Mouse (Mus musculus): ENCODE results near the gene Smox. TPM values are rescaled to one million over a fixed set of nuclear protein-coding genes. Genes with fewer than 3 reads are reported as not detected.

Smox gene
- total RNA-seq, 2 experiments from 2014 or later, result 28.2 to 30.5 TPM

- peak; percentile 62 for DNase-seq
These were observed 61.6 kb downstream of the Smox start for GRCm38 (mm10) chr2:131552736-131553400.

- no peak for DNase-seq
These were observed 66.6 kb downstream of the Smox start for GRCm38 (mm10) chr2:131557896-131558295.

GRCm38 (mm10) chr2:131560205-131560919, 69.1 kb downstream of the Smox start:
- peak in 1 of 2 experiments; percentile 59 for DNase-seq

- peak in 1 of 2 experiments; percentile 46 for DNase-seq
These were observed 70.1 kb downstream of the Smox start for GRCm38 (mm10) chr2:131561344-131561870.

GRCm38 (mm10) chr2:131561891-131562585, 70.7 kb downstream of the Smox start, which contains the start of gene Adra1d:
Adra1d (minus strand) TSS chr2:131562283.
- peak; percentile 78 for DNase-seq

- DNase-seq, result peak; percentile 88 to 90
These were observed 71.4 kb downstream of the Smox start for GRCm38 (mm10) chr2:131562586-131563122.

Other genes with a start within 250 kb of the Smox start
- gene Pank2, start 229.0 kb upstream of the Smox start, total RNA-seq (2021), result 10 to 100 TPM; 46.6 to 58.6 TPM
- gene Rnf24, start 138.6 kb upstream of the Smox start, total RNA-seq (2021), result 1 to 10 TPM; 7.1 to 9.4 TPM
- gene Adra1d, start 70.8 kb downstream of the Smox start, total RNA-seq (2021), result 10 to 100 TPM; 20.7 to 26.7 TPM

Measured in adrenal gland, postnatal 36 days (tissue).